Mouse (Mus musculus) embryonic facial prominence, embryonic 12.5 days (tissue): ENCODE measurements around the gene Slco6d1. TPM values are rescaled to one million over a fixed set of nuclear protein-coding genes. Genes with fewer than 3 reads are reported as not detected.
"Not testable (repeated sequence)": the region's sequence is repeated elsewhere in the genome, so short reads cannot be mapped to it uniquely, and the experiment has no call there.

Experiments used
- ATAC-seq: fragments of 200-750 bp; cut with Nextera tagmentation; 2 replicates; pipeline ENCODE4 v1.8.0; 2017; ENCODE audit not compliant: insufficient number of reproducible peaks, insufficient read depth, low FRiP score, low TSS enrichment
- H3K27ac ChIP-seq: fragments of 300-500 bp; sonication (generic); 2 replicates; pipeline ENCODE4 v1.5.1; 2016; ENCODE audit warnings: mild to moderate bottlenecking
- H3K27me3 ChIP-seq: fragments of 300-500 bp; sonication (generic); 2 replicates; pipeline ENCODE4 v1.6.1; 2016; ENCODE audit warnings: mild to moderate bottlenecking, moderate library complexity
- H3K36me3 ChIP-seq: fragments of 300-500 bp; sonication (generic); 2 replicates; pipeline ENCODE4 v1.6.1; 2016; ENCODE audit warnings: mild to moderate bottlenecking
- H3K4me1 ChIP-seq: fragments of 300-500 bp; sonication (generic); 2 replicates; pipeline ENCODE4 v1.6.1; 2016
- H3K4me2 ChIP-seq: fragments of 300-500 bp; sonication (generic); replicated peaks from 2 replicates; pipeline ENCODE4 v1.6.1; 2016; ENCODE audit warnings: mild to moderate bottlenecking, moderate library complexity
- H3K4me3 ChIP-seq: fragments of 300-500 bp; sonication (generic); 2 replicates; pipeline ENCODE4 v1.5.1; 2016; ENCODE audit warnings: mild to moderate bottlenecking
- H3K9ac ChIP-seq: fragments of 300-500 bp; sonication (generic); 2 replicates; pipeline ENCODE4 v1.6.1; 2016; ENCODE audit warnings: mild to moderate bottlenecking, moderate library complexity
- H3K9me3 ChIP-seq: fragments of 300-500 bp; sonication (generic); 2 replicates; pipeline ENCODE4 v1.6.1; 2016; ENCODE audit warnings: mild to moderate bottlenecking, moderate library complexity
- WGBS: fragments of 180-500 bp; shearing (Covaris S2); methylation state at CpG from one replicate; pipeline ENCODE4 v1.1.7; 2016; 5-methylcytosine and 5-hydroxymethylcytosine counted together
- polyA plus RNA-seq: library from polyadenylated mRNA; unstranded; fragments of >200 nt; fragmentation: Nextera tagmentation; extraction: Ambion mirVana; gene quantifications from 2 replicates; pipeline ENCODE4 v1.2.1, GENCODE M21; 2016

Gene Slco6d1
- polyA plus RNA-seq, result not detected in 2 replicates

DNA sequence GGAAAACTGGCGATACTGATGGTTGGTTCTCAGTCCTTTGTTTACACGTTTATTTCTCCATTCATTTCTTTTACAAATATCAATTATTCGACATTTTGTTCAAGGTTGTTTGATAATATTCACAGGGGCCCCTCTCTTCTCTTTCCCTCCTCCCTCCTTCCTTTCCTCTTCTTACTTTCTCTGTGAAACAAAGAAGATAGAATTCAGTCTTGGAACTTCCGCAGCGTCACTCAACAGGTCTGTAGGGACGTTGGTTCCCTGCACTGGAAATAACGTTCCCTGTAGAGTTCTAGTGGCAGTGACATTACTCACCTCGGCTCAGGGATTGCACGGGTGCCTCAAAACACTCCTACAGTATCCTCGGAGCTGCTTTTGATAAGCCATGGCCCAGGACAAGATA lies at the start of gene Slco6d1:
TSS of gene Slco6d1 (plus strand) at position 301 of the 400 bp plus-strand sequence.
- no peak for ATAC-seq
- Histone ChIP-seq H3K4me1 (no peaks in the 10 kb centered on the region), H3K4me3 (no peak within 1 kb of the TSS), H3K36me3 (no peaks in the 10 kb centered on the region), H3K4me2 (no peak within 1 kb of the TSS), H3K27me3 (no peaks in the 10 kb centered on the region), H3K9ac (no peak within 1 kb of the TSS), H3K9me3 (no peaks in the 10 kb centered on the region), H3K27ac (no peak within 1 kb of the TSS)
- WGBS, result 86% methylated on average over 10 of the region's 10 CpGs

DNA sequence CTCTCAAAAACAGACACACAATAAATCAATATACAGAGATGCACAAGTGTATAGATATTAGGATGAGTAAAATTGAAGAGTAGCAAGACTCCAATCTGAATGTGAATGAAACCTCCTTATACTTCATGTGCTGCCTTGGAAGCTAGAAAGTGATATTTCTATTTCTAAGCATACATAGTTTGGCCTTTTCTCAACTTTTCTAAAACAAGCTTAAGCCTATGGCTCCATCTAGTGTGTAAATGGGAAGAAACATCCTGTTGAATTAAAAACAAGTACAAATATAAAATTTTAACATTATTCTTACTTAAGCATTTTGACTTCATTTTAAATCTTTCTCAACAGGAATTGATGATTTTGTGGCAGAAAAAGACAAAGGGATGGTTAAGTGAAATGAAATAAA lies 28.9 kb upstream of the Slco6d1 start:
- no peak for ATAC-seq
- H3K27ac ChIP-seq, result no peak overlapping the region
- H3K4me3 ChIP-seq, result no peak overlapping the region
- no peaks in the 10 kb centered on the region for H3K4me1 ChIP-seq
- no peaks in the 10 kb centered on the region for H3K9me3 ChIP-seq
- H3K27me3 ChIP-seq, result no peaks in the 10 kb centered on the region
- H3K4me2 ChIP-seq, result no peak overlapping the region
- no peak overlapping the region for H3K9ac ChIP-seq
- H3K36me3 ChIP-seq, result no peaks in the 10 kb centered on the region

DNA sequence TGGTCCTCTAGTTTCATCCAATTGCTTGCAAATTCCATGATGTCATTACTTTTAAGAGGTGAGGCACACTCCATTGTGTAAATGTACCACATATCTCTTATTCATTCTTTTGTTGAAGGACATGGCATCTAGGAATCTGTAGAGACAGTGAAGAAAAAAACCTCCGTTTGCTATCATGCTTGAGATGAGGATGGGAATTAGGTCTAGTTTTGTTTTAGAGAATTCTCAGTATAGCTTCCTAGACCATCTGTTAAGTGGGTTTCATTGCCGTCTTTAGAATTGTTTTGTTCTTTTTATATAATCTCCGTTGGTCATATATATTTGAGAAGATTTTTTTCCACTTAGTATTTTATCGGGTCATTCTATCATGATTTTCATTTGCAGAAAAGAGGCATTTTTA lies 27.0 kb downstream of the Slco6d1 start:
- no peaks in the 10 kb centered on the region for H3K9me3 ChIP-seq
- WGBS, result 81% methylated on average over 4 of the region's 4 CpGs
- no peaks in the 10 kb centered on the region for H3K4me1 ChIP-seq
- no peak overlapping the region for H3K4me2 ChIP-seq
- ATAC-seq, result no peak
- no peak overlapping the region for H3K4me3 ChIP-seq
- no peak overlapping the region for H3K27ac ChIP-seq
- no peaks in the 10 kb centered on the region for H3K27me3 ChIP-seq
- H3K9ac ChIP-seq, result no peak overlapping the region
- H3K36me3 ChIP-seq, result no peaks in the 10 kb centered on the region

DNA sequence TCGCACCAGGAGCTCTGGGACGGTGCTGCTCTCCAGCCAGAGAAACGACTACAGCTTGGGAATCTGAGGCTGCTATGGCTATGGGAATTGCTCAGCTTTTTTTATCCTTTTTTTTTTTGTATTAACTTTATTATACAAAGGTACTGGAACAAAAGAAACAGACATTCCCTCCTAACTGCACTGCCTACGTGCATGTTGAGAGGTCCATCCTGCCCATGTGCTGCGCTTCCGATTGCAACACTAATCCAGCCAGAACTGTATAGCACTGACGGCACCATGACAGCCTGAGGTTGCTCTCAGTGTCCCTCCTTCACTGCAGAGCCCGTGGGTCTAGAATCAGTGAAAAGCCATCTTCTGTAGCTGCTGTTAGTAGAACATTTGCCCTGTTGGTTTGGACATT lies 38.3 kb downstream of the Slco6d1 start:
- H3K36me3 ChIP-seq, H3K27me3 ChIP-seq, H3K27ac ChIP-seq, H3K4me3 ChIP-seq, H3K9ac ChIP-seq, H3K4me2 ChIP-seq, H3K4me1 ChIP-seq, H3K9me3 ChIP-seq, ATAC-seq: not testable (repeated sequence)
- WGBS, result 88% methylated on average over 8 of the region's 8 CpGs

DNA sequence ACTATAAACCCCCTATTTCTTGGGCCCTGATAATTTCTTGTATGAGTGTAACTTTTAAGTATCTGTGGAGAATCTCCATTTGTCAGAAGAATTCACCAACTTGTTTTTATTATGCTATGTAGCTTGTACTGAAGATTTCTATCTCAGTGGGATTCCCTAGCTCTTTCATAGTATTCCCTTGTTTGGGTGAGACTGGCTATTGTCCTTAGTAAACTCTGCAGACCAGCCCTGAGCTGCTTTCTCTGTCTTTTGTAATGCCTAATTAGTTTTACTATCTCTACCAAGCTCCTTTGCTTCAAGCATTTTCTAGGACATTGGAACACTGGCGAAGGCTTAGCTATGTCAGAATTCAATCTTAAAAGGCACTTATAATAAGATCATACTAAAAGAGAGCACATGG lies 55.5 kb downstream of the Slco6d1 start:
- H3K36me3 ChIP-seq, H3K4me3 ChIP-seq, H3K9ac ChIP-seq, H3K9me3 ChIP-seq, H3K4me1 ChIP-seq, ATAC-seq, H3K27me3 ChIP-seq, H3K4me2 ChIP-seq, H3K27ac ChIP-seq: not testable (repeated sequence)
- WGBS, result 96% methylated on average over 1 of the region's 1 CpGs

DNA sequence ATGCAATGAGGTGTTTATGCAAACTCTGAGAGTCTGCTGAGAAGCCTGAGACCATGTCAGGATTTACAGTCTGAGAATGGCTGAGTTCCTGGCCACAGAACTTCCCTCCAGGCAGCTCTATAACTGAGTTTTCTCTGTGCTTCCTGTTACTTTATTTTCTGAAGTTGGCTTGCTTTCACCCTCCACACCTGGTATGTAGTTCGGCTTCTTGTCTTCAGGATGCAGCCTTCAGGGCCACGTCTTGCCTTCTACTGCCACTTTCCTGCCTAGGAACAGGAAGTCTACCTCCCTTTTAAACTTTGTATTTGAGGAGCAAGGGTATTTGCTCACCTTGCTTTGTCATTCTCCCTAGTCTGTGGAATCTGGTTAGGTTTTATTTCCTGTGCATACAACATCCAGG lies 58.3 kb downstream of the Slco6d1 start:
- H3K27me3 ChIP-seq, result no peaks in the 10 kb centered on the region
- 77% methylated on average over 2 of the region's 2 CpGs for WGBS
- no peaks in the 10 kb centered on the region for H3K4me1 ChIP-seq
- no peak overlapping the region for H3K9ac ChIP-seq
- no peak for ATAC-seq
- no peaks in the 10 kb centered on the region for H3K9me3 ChIP-seq
- no peak overlapping the region for H3K27ac ChIP-seq
- no peaks in the 10 kb centered on the region for H3K36me3 ChIP-seq
- no peak overlapping the region for H3K4me2 ChIP-seq
- no peak overlapping the region for H3K4me3 ChIP-seq

DNA sequence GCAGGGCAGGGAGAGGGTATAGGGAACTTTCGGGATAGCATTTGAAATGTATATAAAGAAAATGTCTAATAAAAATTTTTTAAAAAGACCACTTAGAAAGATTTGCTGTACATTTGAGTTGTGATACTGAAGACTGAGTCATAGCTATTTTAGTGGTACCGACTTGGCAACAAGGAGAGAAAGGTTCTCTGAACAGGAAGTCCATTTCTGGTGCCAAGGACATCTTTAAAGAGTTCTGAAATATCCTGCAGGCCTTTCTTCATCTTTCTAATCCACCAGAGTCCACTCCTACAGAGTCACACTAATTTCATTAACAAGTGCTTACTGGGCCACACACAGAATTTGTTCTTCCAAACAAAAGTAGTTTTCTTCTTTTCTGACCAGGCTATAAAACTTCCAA lies 85.1 kb downstream of the Slco6d1 start:
- no peak overlapping the region for H3K27ac ChIP-seq
- no peaks in the 10 kb centered on the region for H3K9me3 ChIP-seq
- no peaks in the 10 kb centered on the region for H3K36me3 ChIP-seq
- WGBS, result 78% methylated on average over 2 of the region's 2 CpGs
- no peaks in the 10 kb centered on the region for H3K4me1 ChIP-seq
- no peak overlapping the region for H3K9ac ChIP-seq
- no peaks in the 10 kb centered on the region for H3K27me3 ChIP-seq
- H3K4me2 ChIP-seq, result no peak overlapping the region
- H3K4me3 ChIP-seq, result no peak overlapping the region
- ATAC-seq, result no peak

DNA sequence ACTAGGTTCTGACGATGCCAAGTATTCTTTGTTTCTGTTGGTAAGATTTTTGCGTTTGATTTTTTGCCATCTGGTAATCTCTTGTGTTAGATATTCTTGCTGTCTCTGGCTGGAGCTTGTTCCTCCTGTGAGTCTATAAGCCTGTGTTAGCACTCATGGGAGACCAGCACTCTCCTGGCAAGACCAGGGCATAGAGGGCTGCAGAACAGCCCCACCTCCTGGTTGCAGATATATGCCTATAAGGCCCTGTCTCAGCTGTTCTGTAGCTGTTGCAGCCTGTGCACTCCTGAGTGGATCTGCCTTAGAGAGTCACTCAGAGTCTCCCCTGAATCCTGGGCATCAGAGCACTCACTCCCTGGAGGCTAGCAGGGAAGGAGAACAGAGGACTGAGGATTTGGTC lies 102.1 kb downstream of the Slco6d1 start:
- no peaks in the 10 kb centered on the region for H3K4me1 ChIP-seq

DNA sequence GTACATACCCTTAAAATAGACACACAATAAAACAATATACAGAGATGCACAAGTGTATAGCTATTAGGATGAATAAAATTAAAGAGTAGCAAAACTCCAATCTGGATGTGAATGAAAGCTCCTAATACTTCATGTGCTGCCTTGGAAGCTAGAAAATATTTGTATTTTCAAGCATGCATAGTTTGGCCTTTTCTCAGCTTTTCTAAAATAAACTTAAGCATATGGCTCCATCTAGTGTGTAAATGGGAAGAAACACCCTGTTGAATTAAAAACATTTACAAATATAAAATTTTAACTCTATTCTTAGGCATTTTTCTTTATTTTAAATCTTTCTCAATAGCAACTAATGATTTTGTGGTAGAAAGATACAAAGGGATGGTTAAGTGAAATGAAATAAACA lies 102.6 kb downstream of the Slco6d1 start:
- no peaks in the 10 kb centered on the region for H3K4me1 ChIP-seq
- no peak overlapping the region for H3K27ac ChIP-seq
- no peak overlapping the region for H3K9ac ChIP-seq
- no peak overlapping the region for H3K4me3 ChIP-seq
- no peak for ATAC-seq
- H3K4me2 ChIP-seq, result no peak overlapping the region
- H3K27me3 ChIP-seq, result no peaks in the 10 kb centered on the region
- no peaks in the 10 kb centered on the region for H3K36me3 ChIP-seq
- no peaks in the 10 kb centered on the region for H3K9me3 ChIP-seq

More for the DNA sequence above, 102.1 kb downstream of the Slco6d1 start:
- Histone ChIP-seq H3K27me3 (no peaks in the 10 kb centered on the region), H3K9me3 (no peaks in the 10 kb centered on the region), H3K4me2 (no peak overlapping the region), H3K27ac (no peak overlapping the region), H3K36me3 (no peaks in the 10 kb centered on the region), H3K4me3 (no peak overlapping the region), H3K9ac (no peak overlapping the region)
- ATAC-seq, result no peak
- WGBS, result 84% methylated on average over 2 of the region's 2 CpGs

DNA sequence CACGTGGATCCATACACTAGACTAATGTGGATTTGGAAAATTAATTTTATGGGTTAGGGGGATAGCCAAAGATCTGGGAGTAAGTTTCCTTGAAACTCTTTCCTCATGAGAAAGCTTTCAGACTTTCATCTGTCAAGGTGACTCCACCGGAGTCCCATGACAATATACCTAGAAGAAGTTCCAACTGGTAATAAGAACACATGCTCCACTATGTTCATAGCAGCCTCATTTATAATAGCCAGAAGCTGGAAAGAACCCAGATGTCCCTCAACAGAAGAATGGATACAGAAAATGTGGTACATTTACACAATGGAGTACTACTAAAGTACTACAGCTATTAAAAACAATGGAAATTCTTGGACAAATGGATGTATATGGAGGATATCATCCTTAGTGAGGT lies 107.4 kb downstream of the Slco6d1 start:
- not testable (repeated sequence) for H3K4me2 ChIP-seq, H3K27ac ChIP-seq, ATAC-seq, H3K36me3 ChIP-seq, H3K4me3 ChIP-seq, H3K9ac ChIP-seq, H3K4me1 ChIP-seq, H3K9me3 ChIP-seq, H3K27me3 ChIP-seq
- WGBS, result 80% methylated on average over 2 of the region's 2 CpGs

DNA sequence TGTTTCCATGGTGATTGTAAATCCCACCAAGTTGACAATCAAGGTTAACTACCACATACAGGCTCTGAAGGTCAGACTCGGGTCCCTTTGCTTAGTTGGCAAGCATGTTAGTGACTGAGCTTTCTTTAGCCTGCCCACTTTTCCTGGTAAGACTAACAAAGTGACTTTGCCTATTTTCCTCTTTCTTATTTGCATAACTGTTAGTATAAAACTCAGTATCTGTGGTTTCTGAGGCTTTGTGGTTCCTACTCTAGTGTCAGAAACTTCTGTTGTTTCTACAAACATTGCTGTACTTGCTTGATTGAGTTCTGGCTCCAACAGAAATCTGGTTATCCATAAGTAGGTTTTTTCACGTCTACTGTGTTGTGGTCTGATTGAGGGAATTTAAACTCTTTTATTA lies 124.4 kb downstream of the Slco6d1 start:
- no peak for ATAC-seq
- Histone ChIP-seq H3K4me2 (no peak overlapping the region), H3K4me3 (no peak overlapping the region), H3K9ac (no peak overlapping the region), H3K27ac (no peak overlapping the region), H3K27me3 (no peaks in the 10 kb centered on the region), H3K4me1 (no peaks in the 10 kb centered on the region), H3K9me3 (no peaks in the 10 kb centered on the region), H3K36me3 (no peaks in the 10 kb centered on the region)
- 73% methylated on average over 2 of the region's 2 CpGs for WGBS

DNA sequence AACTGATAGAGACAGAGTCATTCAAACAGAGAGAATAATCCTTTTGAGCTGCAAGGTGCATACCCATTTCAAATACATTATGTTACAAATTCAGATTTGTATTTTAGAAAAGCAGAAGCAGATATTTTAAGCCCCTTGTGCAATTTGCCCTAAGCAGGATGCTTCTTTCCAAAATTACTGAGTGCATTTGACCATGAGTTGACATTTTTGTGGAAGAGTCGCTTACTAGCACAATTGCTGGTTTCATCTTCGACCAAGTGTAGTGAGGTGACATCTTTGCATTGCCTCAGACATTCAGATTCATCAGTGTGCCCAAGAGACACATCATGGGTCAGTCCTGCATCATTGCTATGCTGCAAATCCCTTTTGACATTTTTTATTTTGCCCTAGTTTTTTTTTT lies 133.5 kb downstream of the Slco6d1 start:
- H3K27ac ChIP-seq, result no peak overlapping the region
- no peaks in the 10 kb centered on the region for H3K9me3 ChIP-seq
- H3K4me2 ChIP-seq, result no peak overlapping the region
- WGBS, result 81% methylated on average over 2 of the region's 2 CpGs
- H3K36me3 ChIP-seq, result no peaks in the 10 kb centered on the region
- ATAC-seq, result no peak
- H3K4me1 ChIP-seq, result no peaks in the 10 kb centered on the region
- H3K4me3 ChIP-seq, result no peak overlapping the region
- H3K9ac ChIP-seq, result no peak overlapping the region
- no peaks in the 10 kb centered on the region for H3K27me3 ChIP-seq

DNA sequence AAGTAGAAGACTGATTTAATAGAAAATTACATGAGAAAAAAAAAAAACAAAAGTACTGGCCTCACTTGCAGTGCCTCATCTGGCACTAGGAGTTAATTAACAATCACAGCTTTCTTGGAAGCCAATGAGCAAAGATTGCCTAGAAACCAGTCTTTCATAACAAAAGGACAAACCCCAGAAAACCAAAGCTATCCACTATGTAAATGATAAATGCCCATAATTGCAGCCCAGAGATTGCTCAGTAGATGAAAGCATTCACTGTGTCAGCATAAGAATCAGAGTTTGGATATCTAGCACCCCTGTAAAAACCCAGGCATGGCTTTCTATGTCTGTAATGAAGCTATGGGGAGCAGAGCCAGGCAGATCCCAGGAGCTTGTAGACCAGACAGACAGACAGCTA lies 144.8 kb downstream of the Slco6d1 start:
- no peak overlapping the region for H3K9ac ChIP-seq
- H3K4me1 ChIP-seq, result no peaks in the 10 kb centered on the region
- no peak overlapping the region for H3K27ac ChIP-seq
- no peak for ATAC-seq
- no peaks in the 10 kb centered on the region for H3K36me3 ChIP-seq
- H3K27me3 ChIP-seq, result no peaks in the 10 kb centered on the region
- no peak overlapping the region for H3K4me3 ChIP-seq
- no peak overlapping the region for H3K4me2 ChIP-seq
- H3K9me3 ChIP-seq, result no peaks in the 10 kb centered on the region
